Mouse (Mus musculus) liver, embryonic 14.5 days (tissue): ENCODE measurements around the gene Gm2115.

ENCODE experiments used
- CTCF ChIP-seq: IDR thresholded peaks from 2 replicates; pipeline ENCODE4 v1.5.1; 2016; ENCODE audit warnings: antibody characterized with exemption, low read depth, control low read depth
- EP300 ChIP-seq: IDR thresholded peaks from 2 replicates; pipeline ENCODE4 v1.6.1; 2016; ENCODE audit warnings: antibody characterized with exemption, low read depth

- TF ChIP-seq EP300, result no peak
- no peak for TF ChIP-seq CTCF
Observed at GRCm38 (mm10) chr7:84532795-84533194, 4.0 kb downstream of the Gm2115 start.
